Mouse (Mus musculus) forebrain, postnatal 0 days (tissue): ENCODE data around the gene R3hcc1l. TPM values are rescaled to one million over a fixed set of nuclear protein-coding genes. Genes with fewer than 3 reads are reported as not detected.

ENCODE experiments used
- ATAC-seq: fragments of 200-750 bp; cut with Nextera tagmentation; 2 replicates; pipeline ENCODE4 v1.8.0; 2017; ENCODE audit warnings: mild to moderate bottlenecking, moderate library complexity
- DNase-seq: peaks from one replicate; pipeline ENCODE4 v3.0.0-alpha.2; 2015
- H3K27ac ChIP-seq: fragments of 300-500 bp; sonication (generic); 2 replicates; pipeline ENCODE4 v1.5.1; 2014; ENCODE audit warnings: low read depth, mild to moderate bottlenecking, antibody characterized with exemption, low read length, moderate library complexity, mixed read lengths
- H3K27me3 ChIP-seq: fragments of 300-500 bp; sonication (generic); 2 replicates; pipeline ENCODE4 v1.6.1; 2014; ENCODE audit warnings: mild to moderate bottlenecking, low read length, mixed read lengths; ENCODE audit not compliant: insufficient read depth
- H3K36me3 ChIP-seq: fragments of 300-500 bp; sonication (generic); 2 replicates; pipeline ENCODE4 v1.6.1; 2014; ENCODE audit warnings: mild to moderate bottlenecking, moderate library complexity; ENCODE audit not compliant: insufficient read depth
- H3K4me1 ChIP-seq: fragments of 300-500 bp; sonication (generic); 2 replicates; pipeline ENCODE4 v1.6.1; 2014; ENCODE audit warnings: antibody characterized with exemption; ENCODE audit not compliant: insufficient read depth
- H3K4me2 ChIP-seq: fragments of 300-500 bp; sonication (generic); 2 replicates; pipeline ENCODE4 v1.6.1; 2014; ENCODE audit warnings: low read depth, mild to moderate bottlenecking, moderate library complexity
- H3K4me3 ChIP-seq: fragments of 300-500 bp; sonication (generic); 2 replicates; pipeline ENCODE4 v1.5.1; 2014; ENCODE audit warnings: low read depth, low read length, mixed read lengths
- H3K9ac ChIP-seq: fragments of 300-500 bp; sonication (generic); 2 replicates; pipeline ENCODE4 v1.6.1; 2014; ENCODE audit warnings: mild to moderate bottlenecking
- H3K9me3 ChIP-seq: fragments of 300-500 bp; sonication (generic); 2 replicates; pipeline ENCODE4 v1.6.1; 2016; ENCODE audit warnings: low read length
- CTCF ChIP-seq: sonication (generic); IDR thresholded peaks from 2 replicates; pipeline ENCODE4 v1.5.1; 2016; ENCODE audit warnings: antibody characterized with exemption, control low read depth, low read depth
- WGBS: fragments of 180-500 bp; shearing (Covaris S2); extraction: QIAGEN DNeasy Blood & Tissue Kit; methylation state at CpG from one replicate; pipeline ENCODE4 v1.1.7; 2014; 5-methylcytosine and 5-hydroxymethylcytosine counted together
- polyA plus RNA-seq: library from polyadenylated mRNA; unstranded; fragments of >200 nt; fragmentation: Nextera tagmentation; extraction: Ambion mirVana; gene quantifications from 2 replicates; pipeline ENCODE4 v1.2.1, GENCODE M21; 2015
- total RNA-seq: library from RNA; depleted of rRNA; stranded (reverse); fragments of >200 nt; gene quantifications from 2 replicates; pipeline ENCODE4 v1.2.3, GENCODE M21; 2014; rRNA removed

The R3hcc1l gene
- total RNA-seq = 10.7 and 11.9 TPM in 2 replicates
- 9.1 and 10.9 TPM in 2 replicates for polyA plus RNA-seq

- H3K27ac ChIP-seq = peak within 1 kb of the TSS; percentile 66
- peak; percentile 80 for TF ChIP-seq CTCF
- DNase-seq (peak; percentile 98), ATAC-seq (peak; percentile 98)
- WGBS = under 1% methylated on average over 54 of the region's 59 CpGs
- no peaks in the 10 kb centered on the region for H3K36me3 ChIP-seq
- H3K9me3 ChIP-seq = no peaks in the 10 kb centered on the region
- peak within 1 kb of the TSS; percentile 96 for H3K4me3 ChIP-seq
- H3K4me2 ChIP-seq = peak within 1 kb of the TSS; percentile 74
- H3K4me1 ChIP-seq = peaks cover 5% of the 10 kb centered on the region
- H3K9ac ChIP-seq = peak within 1 kb of the TSS; percentile 77
- no peaks in the 10 kb centered on the region for H3K27me3 ChIP-seq
These were observed at the start of gene R3hcc1l for GRCm38 (mm10) chr19:42518620-42519310. Gene R3hcc1l (plus strand): TSS chr19:42518759.

GRCm38 (mm10) chr19:42471571-42471970, 47.0 kb upstream of the R3hcc1l start:
- H3K36me3 ChIP-seq = no peaks in the 10 kb centered on the region
- no peaks in the 10 kb centered on the region for H3K9me3 ChIP-seq
- H3K4me1 ChIP-seq = no peaks in the 10 kb centered on the region
- DNase-seq (no peak), ATAC-seq (no peak)
- H3K4me3 ChIP-seq = no peak overlapping the region
- H3K9ac ChIP-seq = no peak overlapping the region
- H3K27ac ChIP-seq = no peak overlapping the region
- no peaks in the 10 kb centered on the region for H3K27me3 ChIP-seq
- no peak for TF ChIP-seq CTCF
- 68% methylated on average over 4 of the region's 4 CpGs for WGBS
- no peak overlapping the region for H3K4me2 ChIP-seq

- H3K36me3 ChIP-seq = no peaks in the 10 kb centered on the region
- DNase-seq (no peak), ATAC-seq (no peak)
- no peaks in the 10 kb centered on the region for H3K27me3 ChIP-seq
- no peak overlapping the region for H3K4me2 ChIP-seq
- WGBS = 31% methylated on average over 11 of the region's 11 CpGs
- H3K4me3 ChIP-seq = no peak overlapping the region
- no peak overlapping the region for H3K9ac ChIP-seq
- no peak for TF ChIP-seq CTCF
- no peaks in the 10 kb centered on the region for H3K4me1 ChIP-seq
- H3K9me3 ChIP-seq = no peaks in the 10 kb centered on the region
- no peak overlapping the region for H3K27ac ChIP-seq
These were observed 45.7 kb upstream of the R3hcc1l start for GRCm38 (mm10) chr19:42472831-42473230.

GRCm38 (mm10) chr19:42477769-42478168, 40.8 kb upstream of the R3hcc1l start:
- Histone ChIP-seq H3K4me2 (no peak overlapping the region), H3K9ac (no peak overlapping the region), H3K27ac (no peak overlapping the region), H3K27me3 (no peaks in the 10 kb centered on the region), H3K4me3 (no peak overlapping the region), H3K36me3 (no peaks in the 10 kb centered on the region), H3K9me3 (no peaks in the 10 kb centered on the region), H3K4me1 (no peaks in the 10 kb centered on the region)
- no peak for TF ChIP-seq CTCF
- 83% methylated on average over 5 of the region's 5 CpGs for WGBS
- ATAC-seq (no peak), DNase-seq (no peak)

GRCm38 (mm10) chr19:42478303-42478702, 40.3 kb upstream of the R3hcc1l start:
- TF ChIP-seq CTCF = no peak
- Histone ChIP-seq H3K4me1 (no peaks in the 10 kb centered on the region), H3K4me3 (no peak overlapping the region), H3K9me3 (no peaks in the 10 kb centered on the region), H3K36me3 (no peaks in the 10 kb centered on the region), H3K27ac (no peak overlapping the region), H3K4me2 (no peak overlapping the region), H3K9ac (no peak overlapping the region), H3K27me3 (no peaks in the 10 kb centered on the region)
- WGBS = 57% methylated on average over 12 of the region's 12 CpGs
- no peak for ATAC-seq
- DNase-seq = no peak

DNA sequence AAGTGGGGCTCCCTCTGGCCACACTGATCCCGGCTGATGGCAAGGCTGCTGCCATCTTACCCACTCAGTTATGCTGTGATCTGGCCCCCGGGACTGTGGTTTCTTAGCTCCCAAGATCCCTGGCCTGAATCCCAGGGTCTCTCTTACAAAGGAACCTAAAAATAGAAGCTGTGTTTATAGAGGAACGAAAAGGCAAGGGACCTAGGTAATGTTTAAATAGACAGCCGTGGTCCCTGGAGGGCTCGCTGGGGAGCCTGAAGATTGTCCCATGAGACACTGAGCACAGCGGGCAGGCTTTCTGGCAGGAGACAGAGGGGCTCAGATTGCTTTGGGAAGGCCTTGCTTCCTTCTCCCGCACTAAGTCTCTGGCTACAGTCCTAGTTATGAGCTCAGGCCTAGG, 33.1 kb upstream of the R3hcc1l start:
- TF ChIP-seq CTCF = no peak
- no peak for DNase-seq
- H3K4me2 ChIP-seq = no peak overlapping the region
- H3K9ac ChIP-seq = no peak overlapping the region
- no peak for ATAC-seq
- H3K4me1 ChIP-seq = no peaks in the 10 kb centered on the region
- H3K36me3 ChIP-seq = no peaks in the 10 kb centered on the region
- no peak overlapping the region for H3K4me3 ChIP-seq
- H3K27me3 ChIP-seq = no peaks in the 10 kb centered on the region
- WGBS = 31% methylated on average over 7 of the region's 7 CpGs
- H3K27ac ChIP-seq = no peak overlapping the region
- no peaks in the 10 kb centered on the region for H3K9me3 ChIP-seq

GRCm38 (mm10) chr19:42487261-42487660, 31.3 kb upstream of the R3hcc1l start:
- H3K4me1 ChIP-seq = no peaks in the 10 kb centered on the region
- no peak overlapping the region for H3K4me2 ChIP-seq
- no peaks in the 10 kb centered on the region for H3K9me3 ChIP-seq
- no peak overlapping the region for H3K9ac ChIP-seq
- no peak overlapping the region for H3K4me3 ChIP-seq
- DNase-seq = no peak
- H3K36me3 ChIP-seq = no peaks in the 10 kb centered on the region
- no peak for ATAC-seq
- TF ChIP-seq CTCF = no peak
- H3K27me3 ChIP-seq = no peaks in the 10 kb centered on the region
- no peak overlapping the region for H3K27ac ChIP-seq
- WGBS = 87% methylated on average over 3 of the region's 3 CpGs
